Mouse (Mus musculus): ENCODE data around the gene Arpp21. TPM values are rescaled to one million over a fixed set of nuclear protein-coding genes. Genes with fewer than 3 reads are reported as not detected.

Arpp21 gene
- polyA plus RNA-seq, 1 experiment from 2014 or later: 0.82 TPM

DNA sequence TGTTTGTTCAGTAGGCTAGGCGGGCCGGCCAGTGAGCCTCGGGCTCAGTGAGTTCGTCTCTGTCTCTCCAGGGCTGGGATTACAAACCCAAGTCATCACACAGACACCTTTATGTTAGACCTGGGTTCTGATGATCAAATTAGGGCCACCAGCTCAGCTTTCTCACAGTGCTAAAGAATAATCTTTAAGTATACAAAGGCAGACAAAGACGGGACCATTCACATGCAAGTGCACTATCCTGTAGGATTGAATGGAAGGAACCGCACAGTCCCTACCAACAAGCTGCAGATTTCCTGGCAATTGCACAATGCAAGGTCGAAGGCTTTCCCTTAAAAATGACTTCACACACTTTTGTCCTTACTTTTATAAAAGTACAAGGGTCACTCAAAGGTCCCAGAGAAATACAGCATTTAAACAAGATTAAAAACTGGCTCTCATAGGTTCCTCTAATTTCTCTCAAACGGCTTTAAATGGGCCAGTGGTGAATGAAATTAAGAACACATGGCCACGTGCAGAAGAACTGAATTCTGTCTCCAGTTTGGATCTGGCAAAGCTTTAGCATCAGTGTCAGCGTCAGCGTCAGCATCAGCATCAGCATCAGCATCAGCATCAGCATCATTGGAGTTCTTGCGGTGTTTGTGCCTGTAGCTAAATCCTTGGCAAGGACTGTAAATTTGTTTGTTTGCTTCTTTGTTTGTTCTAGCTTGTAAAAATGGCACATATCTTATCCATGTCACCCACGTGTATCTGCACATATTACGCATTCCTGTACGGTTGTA is 117.9 kb downstream of the Arpp21 start:
- Histone ChIP-seq H3K27me3 (replicated peaks; ENCODE audit: control insufficient read depth, insufficient read depth, low read length) (peaks cover 16% of the 10 kb centered on the region), H3K4me1 (replicated peaks; ENCODE audit: control insufficient read depth, insufficient read depth, low read length) (no peaks in the 10 kb centered on the region), H3K36me3 (ENCODE audit: control insufficient read depth, insufficient read depth) (no peaks in the 10 kb centered on the region), H3K4me3 (ENCODE audit: low read depth, low read length) (no peak overlapping the region), H3K9ac (ENCODE audit: low read depth, low read length) (no peak overlapping the region), H3K9me3 (ENCODE audit: control insufficient read depth) (no peaks in the 10 kb centered on the region), H3K4me2 (replicated peaks; ENCODE audit: low read depth) (no peak overlapping the region), H3K27ac (ENCODE audit: low read depth, low read length) (no peak overlapping the region)
- no peak for TF ChIP-seq CTCF (IDR thresholded peaks at IDR 0.05; ENCODE audit: low read depth)
- ATAC-seq: no peak
- WGBS: 23% methylated on average over 15 of the region's 15 CpGs

DNA sequence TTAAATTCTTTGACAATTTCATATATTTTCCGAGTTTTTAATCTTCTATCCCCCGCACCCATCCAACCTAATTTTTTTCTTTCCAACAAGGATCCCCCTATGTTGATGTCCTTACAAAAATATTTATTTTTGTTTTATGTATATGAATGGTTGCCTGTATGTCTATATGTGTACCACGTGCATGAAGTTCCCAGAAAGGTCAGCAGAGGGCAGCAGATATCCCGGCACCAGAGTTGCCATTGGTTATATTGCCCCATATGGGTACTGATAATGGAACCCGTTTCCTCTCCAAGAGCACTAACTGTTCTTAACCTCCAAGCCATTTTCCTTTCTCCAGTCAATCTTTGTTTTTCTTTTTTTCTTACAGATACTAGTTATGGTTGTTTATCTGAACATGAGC is 124.1 kb downstream of the Arpp21 start:
- Histone ChIP-seq H3K4me3 (ENCODE audit: low read depth, low read length) (no peak overlapping the region), H3K9ac (ENCODE audit: low read depth, low read length) (no peak overlapping the region), H3K4me2 (replicated peaks; ENCODE audit: low read depth) (no peak overlapping the region), H3K36me3 (ENCODE audit: control insufficient read depth, insufficient read depth) (no peaks in the 10 kb centered on the region), H3K9me3 (ENCODE audit: control insufficient read depth) (no peaks in the 10 kb centered on the region), H3K27me3 (replicated peaks; ENCODE audit: control insufficient read depth, insufficient read depth, low read length) (no peaks in the 10 kb centered on the region), H3K27ac (ENCODE audit: low read depth, low read length) (no peak overlapping the region), H3K4me1 (replicated peaks; ENCODE audit: control insufficient read depth, insufficient read depth, low read length) (no peaks in the 10 kb centered on the region)
- 86% methylated on average over 5 of the region's 5 CpGs for WGBS
- TF ChIP-seq CTCF (IDR thresholded peaks at IDR 0.05; ENCODE audit: low read depth): peak; percentile 32
- no peak for ATAC-seq

DNA sequence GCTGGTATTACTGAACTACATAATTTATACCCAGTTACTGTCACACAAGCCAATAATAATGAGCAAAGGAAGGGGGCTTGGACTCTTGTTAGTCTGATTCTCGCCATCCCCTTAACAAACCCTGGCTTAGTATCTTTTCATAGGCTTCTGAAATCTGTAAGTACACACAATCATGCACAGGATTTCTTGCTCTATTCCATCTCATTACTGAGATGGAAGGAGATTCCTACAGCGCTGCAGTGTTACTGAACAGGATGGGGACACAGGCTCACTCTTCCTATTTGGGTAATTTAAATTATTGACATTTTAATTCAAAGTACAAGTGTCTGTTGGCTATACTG is 132.9 kb downstream of the Arpp21 start:
- no peaks in the 10 kb centered on the region for H3K9me3 ChIP-seq (ENCODE audit: control insufficient read depth)
- no peak overlapping the region for H3K4me3 ChIP-seq (ENCODE audit: low read depth, low read length)
- H3K4me1 ChIP-seq (replicated peaks; ENCODE audit: control insufficient read depth, insufficient read depth, low read length): no peaks in the 10 kb centered on the region
- H3K27ac ChIP-seq (ENCODE audit: low read depth, low read length): no peak overlapping the region
- no peak overlapping the region for H3K4me2 ChIP-seq (replicated peaks; ENCODE audit: low read depth)
- H3K36me3 ChIP-seq (ENCODE audit: control insufficient read depth, insufficient read depth): no peaks in the 10 kb centered on the region
- H3K27me3 ChIP-seq (replicated peaks; ENCODE audit: control insufficient read depth, insufficient read depth, low read length): no peaks in the 10 kb centered on the region
- ATAC-seq: no peak
- TF ChIP-seq CTCF (IDR thresholded peaks at IDR 0.05; ENCODE audit: low read depth): no peak
- 75% methylated on average over 2 of the region's 2 CpGs for whole genome bisulfite sequencing
- H3K9ac ChIP-seq (ENCODE audit: low read depth, low read length): no peak overlapping the region

DNA sequence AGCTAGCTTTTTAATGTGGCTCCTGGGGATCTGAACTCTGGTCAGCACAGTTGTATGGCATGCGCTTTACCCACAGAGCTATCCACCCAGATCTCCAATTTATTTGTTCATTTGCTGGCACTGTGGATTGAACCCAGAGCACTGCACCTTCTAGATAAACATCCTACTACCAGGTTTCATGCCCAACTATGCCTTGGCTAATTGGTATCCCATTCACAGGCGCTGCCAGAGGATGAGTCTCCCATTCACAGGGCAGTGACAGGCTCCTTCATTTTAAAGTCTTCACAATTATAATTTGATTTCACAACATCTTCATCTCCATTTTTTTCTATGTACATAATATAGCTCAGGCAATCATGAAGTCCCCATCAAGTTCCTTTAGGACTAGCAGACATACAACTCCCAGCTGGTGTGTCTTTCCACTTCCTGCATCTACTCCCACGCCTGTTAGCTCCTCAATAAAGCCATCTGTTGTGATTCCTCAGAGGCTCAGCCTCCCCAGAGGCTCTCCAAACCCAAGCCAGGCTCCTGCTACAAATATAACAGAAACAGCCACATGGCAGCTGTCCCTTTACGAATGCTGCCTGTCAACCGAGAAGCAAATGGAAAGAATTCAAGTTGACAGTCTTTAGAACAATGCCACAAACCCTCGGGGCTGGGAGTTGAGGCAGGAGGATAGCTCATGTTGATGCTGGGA is 133.4 kb downstream of the Arpp21 start:
- WGBS: 60% methylated on average over 6 of the region's 6 CpGs
- H3K27me3 ChIP-seq (replicated peaks; ENCODE audit: control insufficient read depth, insufficient read depth, low read length): no peaks in the 10 kb centered on the region

DNA sequence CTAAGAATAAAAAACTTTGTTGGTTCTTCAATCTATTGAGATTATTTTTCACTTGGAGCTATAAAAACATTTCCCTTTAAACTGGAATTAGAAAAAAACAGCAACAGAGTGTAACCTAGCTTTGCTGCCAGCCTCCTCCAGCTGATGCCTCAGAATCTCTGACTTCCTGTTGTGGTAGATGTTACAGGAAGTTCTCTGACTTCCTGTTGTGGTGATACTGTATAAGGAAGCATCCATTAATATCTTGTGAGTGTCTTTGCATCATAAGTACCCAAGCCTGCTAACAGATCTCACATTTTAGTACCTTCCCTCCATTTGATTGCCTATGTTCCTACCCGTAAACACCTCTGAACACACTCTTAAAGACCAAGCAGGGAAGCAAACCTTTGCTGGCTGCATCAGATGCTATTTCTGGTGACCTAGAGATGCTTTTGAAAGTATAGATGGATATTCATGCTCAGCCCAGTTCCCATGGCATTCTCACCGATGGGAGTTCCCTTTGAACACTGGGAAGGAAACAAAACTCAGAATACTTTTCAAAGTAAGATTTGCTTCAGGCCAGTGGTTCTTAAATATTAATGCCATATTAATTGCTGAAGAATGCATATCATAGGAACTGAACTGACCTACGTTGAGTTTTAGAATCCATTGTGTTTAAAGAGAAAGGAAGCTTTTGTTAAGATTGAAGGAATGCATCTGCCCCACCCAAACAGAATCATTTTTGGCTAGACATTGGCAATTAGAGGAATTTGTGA is 134.7 kb downstream of the Arpp21 start:
- no peaks in the 10 kb centered on the region for H3K9me3 ChIP-seq (ENCODE audit: control insufficient read depth)
- 80% methylated on average over 3 of the region's 3 CpGs for WGBS
- H3K27me3 ChIP-seq (replicated peaks; ENCODE audit: control insufficient read depth, insufficient read depth, low read length): no peaks in the 10 kb centered on the region
- no peak overlapping the region for H3K4me3 ChIP-seq (ENCODE audit: low read depth, low read length)
- H3K9ac ChIP-seq (ENCODE audit: low read depth, low read length): no peak overlapping the region
- H3K27ac ChIP-seq (ENCODE audit: low read depth, low read length): no peak overlapping the region
- H3K4me1 ChIP-seq (replicated peaks; ENCODE audit: control insufficient read depth, insufficient read depth, low read length): no peaks in the 10 kb centered on the region
- no peak overlapping the region for H3K4me2 ChIP-seq (replicated peaks; ENCODE audit: low read depth)
- ATAC-seq: no peak
- H3K36me3 ChIP-seq (ENCODE audit: control insufficient read depth, insufficient read depth): no peaks in the 10 kb centered on the region
- no peak for TF ChIP-seq CTCF (IDR thresholded peaks at IDR 0.05; ENCODE audit: low read depth)

More for the DNA sequence above, 133.4 kb downstream of the Arpp21 start:
- Histone ChIP-seq H3K4me3 (ENCODE audit: low read depth, low read length) (no peak overlapping the region), H3K27ac (ENCODE audit: low read depth, low read length) (no peak overlapping the region), H3K4me2 (replicated peaks; ENCODE audit: low read depth) (no peak overlapping the region), H3K9me3 (ENCODE audit: control insufficient read depth) (no peaks in the 10 kb centered on the region), H3K36me3 (ENCODE audit: control insufficient read depth, insufficient read depth) (no peaks in the 10 kb centered on the region), H3K4me1 (replicated peaks; ENCODE audit: control insufficient read depth, insufficient read depth, low read length) (no peaks in the 10 kb centered on the region), H3K9ac (ENCODE audit: low read depth, low read length) (no peak overlapping the region)
- no peak for ATAC-seq
- no peak for TF ChIP-seq CTCF (IDR thresholded peaks at IDR 0.05; ENCODE audit: low read depth)

DNA sequence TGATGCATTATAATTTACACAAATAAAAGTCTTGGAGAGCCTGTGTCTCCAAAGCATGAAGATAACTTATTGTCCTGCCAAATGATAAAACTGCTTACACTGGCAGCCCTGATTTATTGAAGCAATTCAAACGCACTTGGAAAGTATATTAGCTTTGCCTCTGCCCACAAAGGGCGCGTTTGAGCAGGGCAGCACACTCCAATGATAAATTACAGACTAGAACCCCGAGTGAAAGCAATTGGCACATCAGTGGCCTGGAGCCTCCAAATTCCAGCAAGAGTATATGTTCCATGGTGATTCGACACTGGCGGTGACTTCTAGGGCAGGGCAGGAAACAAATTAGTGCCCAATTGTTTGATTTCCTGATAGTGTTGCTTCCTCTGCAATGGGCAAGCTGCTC is 137.5 kb downstream of the Arpp21 start:
- Histone ChIP-seq H3K4me3 (ENCODE audit: low read depth, low read length) (no peak overlapping the region), H3K9ac (ENCODE audit: low read depth, low read length) (no peak overlapping the region), H3K27me3 (replicated peaks; ENCODE audit: control insufficient read depth, insufficient read depth, low read length) (no peaks in the 10 kb centered on the region), H3K9me3 (ENCODE audit: control insufficient read depth) (no peaks in the 10 kb centered on the region), H3K27ac (ENCODE audit: low read depth, low read length) (no peak overlapping the region), H3K4me2 (replicated peaks; ENCODE audit: low read depth) (no peak overlapping the region), H3K4me1 (replicated peaks; ENCODE audit: control insufficient read depth, insufficient read depth, low read length) (no peaks in the 10 kb centered on the region), H3K36me3 (ENCODE audit: control insufficient read depth, insufficient read depth) (no peaks in the 10 kb centered on the region)
- TF ChIP-seq CTCF (IDR thresholded peaks at IDR 0.05; ENCODE audit: low read depth): no peak
- ATAC-seq: no peak
- 26% methylated on average over 6 of the region's 6 CpGs for WGBS

All from intestine, postnatal 0 days (tissue).